Mouse (Mus musculus) mature B cell (primary cell): ENCODE measurements around the gene Ambra1.

Source experiments
- in situ Hi-C: fragments of 300-500 bp; cut with MboI; formaldehyde crosslinking; loops from 2 replicates; pipeline ENCODE4 v1.14.3; 2019

The Ambra1 gene

DNA sequence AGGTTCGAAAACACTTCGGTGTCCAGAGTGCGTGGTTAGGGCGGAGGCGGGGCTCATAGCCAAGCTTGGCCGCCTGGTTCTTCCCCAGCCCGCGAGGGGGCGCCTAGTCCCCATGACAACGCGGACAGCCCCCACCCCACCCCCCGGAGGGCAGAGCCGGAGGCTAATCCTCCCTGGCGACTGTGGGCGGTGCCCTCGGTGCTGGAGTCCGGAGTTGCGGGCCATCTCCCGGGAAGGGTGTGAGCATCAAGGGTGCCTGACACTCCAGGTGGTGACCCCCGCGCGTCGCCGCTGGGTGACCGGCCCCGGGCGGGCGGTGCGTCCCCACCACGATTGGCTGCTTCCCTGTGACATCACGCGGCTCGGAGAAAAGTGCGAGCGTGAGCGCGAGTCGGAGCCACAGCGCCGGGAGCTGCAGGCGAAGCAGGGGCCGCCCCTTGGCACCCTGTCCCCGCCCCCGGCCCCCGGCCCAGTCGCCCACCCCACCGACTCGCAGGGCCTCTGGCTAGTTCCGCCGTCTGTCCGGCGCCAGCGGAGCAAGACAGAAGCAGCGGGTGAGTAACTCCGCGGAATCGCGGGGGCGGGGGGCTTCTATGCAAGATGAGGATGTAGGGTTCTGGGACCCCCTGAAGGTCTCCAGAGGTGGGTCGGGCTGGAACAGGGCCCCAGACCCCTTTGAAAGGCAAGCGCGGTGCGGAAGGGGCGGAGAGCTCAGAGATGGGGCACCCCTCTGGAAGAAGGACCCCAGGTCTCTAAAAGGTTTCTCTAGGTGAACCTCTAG is 192.0 kb downstream of the Ambra1 start:
- in situ Hi-C loops: no loop called here

DNA sequence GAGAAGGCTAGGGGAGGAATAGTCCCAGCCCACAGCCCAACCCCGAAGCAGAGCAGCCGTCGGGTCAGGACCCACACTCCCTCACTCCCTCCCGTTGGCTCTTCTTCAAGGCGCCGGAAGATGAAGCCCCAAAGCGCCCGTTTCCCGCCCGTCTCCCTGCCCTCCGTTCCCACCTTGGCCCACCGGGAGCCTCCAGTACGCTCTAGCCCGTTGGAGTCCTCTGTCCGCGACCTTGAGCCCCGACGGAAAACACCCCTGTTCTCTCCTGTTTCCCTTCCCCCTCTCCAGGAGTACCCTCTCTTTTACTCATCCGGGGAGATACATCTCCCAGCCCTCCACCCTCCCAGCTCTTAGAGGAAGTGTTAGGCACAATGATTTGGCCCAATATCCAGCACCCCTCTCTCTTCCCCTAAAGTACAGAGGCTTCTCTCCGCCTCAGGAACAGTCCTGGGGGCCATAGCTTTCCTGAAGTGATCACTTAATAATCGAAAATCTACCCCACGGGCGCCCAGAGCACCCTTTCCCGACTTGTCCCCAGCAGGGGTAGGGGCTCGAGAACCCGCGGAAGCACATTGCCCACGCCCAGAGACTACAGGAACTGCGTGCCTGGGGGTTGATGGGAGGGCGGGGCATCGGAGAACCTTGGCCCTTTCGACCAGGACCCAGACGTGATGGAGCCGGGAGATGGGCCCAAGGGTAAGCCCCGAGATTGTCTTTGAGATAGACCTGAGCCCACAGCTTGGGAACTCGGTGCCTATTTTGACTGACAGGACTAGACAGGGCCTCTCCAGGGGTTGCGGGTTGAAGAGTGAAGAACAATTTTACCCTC is 192.9 kb downstream of the Ambra1 start:
- in situ Hi-C loops: no loop called here

DNA sequence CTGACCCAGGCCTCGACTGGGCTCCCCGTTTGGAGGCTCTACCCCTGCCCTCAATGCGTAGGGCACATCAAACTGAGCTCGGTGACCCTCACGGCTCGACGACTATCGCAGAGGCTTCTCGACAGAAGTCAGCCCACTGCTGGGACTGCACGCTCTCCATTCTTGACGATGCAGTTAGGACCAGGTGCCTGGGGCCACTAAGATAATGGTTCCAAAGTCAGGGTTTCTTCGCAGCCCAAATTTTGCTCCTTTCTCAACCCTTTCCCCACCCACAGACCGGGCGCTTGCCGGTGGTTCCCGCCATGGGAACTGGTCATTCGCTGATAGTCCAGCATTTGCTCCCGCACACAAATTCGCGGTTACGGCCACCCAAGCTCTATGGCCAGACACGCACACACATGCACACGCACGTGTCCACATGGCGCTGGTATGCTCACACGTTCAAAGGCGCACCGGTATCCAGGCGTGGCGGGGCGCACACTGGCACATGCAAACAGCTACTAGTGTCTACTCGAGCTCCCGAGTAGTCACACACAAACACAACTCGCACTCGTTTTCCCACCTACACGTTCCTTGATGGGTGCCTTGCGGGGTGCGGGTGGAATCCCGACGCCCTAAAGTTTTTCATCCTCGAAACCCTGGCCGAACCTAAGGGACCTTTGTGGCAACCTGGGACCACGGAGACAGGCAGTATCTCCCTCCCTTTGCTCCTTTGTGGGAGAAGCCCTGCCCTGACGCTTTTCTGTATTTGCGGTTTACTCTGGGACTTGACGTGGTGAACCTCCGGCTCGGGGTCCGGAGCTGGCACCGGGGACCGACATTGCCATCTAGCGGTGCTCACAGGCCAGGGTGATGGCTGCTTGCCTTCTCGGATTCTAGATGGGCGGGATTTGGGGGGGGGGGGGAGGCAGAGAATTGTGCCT is 193.7 kb downstream of the Ambra1 start:
- in situ Hi-C loops: no loop called here

DNA sequence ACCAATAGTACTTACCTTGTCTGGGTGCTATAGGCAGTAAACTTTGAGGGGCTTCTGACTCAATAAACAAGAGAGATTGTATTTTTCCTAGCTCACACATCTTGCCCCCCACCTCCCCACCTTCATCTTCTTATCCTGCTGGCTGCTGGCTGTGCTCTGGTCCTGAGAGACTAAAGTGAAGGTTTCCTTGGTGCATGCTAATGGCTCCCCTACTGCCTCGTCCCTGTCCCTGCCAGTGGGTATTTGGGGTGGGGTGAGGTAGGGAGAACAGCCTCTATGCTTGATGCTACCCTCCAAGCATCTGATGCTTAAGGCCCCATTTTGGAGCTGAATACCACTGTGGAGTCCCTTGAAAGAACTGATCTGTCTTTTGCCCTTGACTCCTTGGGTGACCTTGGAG is 194.8 kb downstream of the Ambra1 start:
- in situ Hi-C loops: no loop called here

DNA sequence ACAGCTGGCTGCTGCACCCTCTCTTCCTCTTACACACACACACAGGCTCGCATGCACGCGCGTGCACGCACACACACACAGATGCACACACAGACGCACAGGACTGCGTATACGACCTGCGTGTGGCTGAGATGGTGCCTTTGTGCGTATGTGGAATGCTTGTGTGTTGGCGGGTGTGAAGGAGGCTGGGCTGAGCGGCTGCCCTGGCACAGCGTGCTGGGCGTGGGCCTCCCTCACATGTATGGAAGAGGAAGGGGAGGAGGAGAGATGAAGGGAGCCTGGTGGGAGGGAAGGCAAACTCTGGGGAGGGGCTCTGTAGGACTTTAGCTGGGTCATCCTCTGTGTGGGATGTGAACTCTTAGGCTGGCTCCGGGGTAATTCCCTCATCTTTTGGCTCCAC is 195.5 kb downstream of the Ambra1 start:
- in situ Hi-C loops: no loop called here

DNA sequence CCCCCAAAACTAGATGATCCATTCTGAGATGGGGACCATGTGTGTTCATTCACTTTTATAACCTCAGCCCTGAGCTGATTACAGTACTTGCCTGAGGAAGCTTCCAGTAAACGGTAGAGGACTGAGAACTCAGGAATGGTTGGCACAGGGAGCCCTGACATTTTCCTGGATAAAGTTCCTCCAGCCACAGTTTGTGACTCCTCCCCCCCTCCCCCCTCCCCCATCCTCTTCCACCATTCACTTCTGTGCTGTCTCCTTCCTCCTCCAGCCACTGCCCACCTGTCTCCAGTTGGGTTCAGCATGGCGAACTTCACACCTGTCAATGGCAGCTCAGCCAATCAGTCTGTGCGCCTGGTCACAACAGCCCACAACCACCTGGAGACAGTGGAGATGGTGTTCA is 197.0 kb downstream of the Ambra1 start, which contains the start of gene Chrm4:
Gene Chrm4, plus strand, starts transcription at position 301 of the 400 bp plus-strand sequence.
- in situ Hi-C loops: no loop called here

DNA sequence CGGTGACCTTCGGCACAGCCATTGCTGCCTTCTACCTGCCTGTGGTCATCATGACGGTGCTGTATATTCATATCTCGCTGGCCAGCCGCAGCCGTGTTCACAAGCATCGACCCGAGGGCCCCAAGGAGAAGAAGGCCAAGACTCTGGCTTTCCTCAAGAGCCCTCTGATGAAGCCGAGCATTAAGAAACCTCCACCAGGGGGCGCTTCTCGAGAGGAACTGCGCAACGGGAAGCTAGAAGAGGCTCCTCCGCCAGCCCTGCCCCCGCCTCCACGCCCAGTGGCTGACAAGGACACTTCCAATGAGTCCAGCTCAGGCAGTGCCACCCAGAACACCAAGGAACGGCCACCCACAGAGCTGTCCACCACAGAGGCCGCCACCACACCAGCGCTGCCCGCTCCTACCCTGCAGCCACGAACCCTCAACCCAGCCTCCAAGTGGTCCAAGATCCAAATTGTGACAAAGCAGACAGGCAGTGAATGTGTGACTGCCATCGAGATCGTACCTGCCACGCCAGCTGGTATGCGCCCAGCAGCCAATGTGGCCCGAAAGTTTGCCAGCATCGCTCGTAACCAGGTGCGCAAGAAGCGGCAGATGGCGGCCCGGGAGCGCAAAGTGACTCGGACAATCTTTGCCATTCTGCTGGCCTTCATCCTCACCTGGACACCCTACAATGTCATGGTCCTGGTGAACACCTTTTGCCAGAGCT is 198.0 kb downstream of the Ambra1 start:
- in situ Hi-C loops: no loop called here

DNA sequence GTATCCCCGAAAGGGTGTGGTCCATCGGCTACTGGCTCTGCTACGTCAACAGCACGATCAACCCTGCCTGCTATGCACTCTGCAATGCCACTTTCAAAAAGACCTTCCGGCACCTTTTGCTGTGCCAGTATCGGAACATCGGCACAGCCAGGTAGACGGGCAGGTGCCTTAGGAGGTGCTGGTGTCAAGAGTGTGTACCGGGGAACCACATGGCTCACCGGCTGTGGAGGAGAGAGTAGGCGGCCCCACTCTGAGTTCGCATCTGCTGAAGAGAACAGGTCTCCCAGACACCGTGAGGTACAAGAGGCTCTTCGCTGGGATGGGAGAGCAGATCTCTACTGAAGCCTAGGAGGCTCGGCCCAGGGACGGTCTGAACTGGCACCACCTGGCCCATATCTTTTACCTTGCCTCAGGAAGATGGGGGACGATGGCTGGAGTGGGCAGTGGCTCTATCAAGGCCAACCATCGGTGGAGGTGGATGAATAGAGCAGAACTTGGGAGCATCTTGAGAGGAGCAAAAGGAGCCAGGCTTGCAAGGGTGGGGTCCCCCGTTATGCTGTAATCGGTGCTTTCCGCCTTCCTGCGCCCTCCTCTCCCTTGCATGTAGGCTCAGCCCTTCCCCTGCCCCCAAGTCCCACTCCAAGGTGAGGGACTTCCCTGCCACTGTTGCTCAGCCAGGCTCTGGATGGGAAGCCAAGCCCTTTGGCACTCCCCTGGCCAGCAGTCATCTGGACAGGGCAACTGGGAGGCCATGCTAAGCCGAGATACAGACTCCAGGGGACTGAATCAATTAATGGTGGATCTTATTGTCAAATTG is 198.8 kb downstream of the Ambra1 start:
- in situ Hi-C loops: no loop called here

DNA sequence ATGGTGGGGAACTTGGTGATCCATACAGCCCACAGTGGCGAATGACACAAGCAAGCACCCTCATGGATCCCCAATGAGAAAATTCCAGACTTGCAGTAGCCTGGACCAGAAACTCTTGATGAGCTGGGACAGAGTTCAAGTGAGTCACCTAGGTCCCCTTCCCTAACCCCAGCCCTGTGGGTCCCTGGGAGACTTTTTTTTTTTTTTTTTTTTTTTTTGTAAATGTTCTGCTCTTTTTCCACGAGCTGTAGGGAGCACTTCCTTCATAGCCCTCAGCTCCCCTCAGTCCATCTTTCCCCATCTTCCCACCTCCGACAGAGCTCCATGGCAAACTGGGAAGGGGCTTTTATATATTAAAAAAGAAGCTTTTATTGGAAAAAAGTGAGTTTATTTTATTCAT is 199.5 kb downstream of the Ambra1 start:
- in situ Hi-C loops: no loop called here

DNA sequence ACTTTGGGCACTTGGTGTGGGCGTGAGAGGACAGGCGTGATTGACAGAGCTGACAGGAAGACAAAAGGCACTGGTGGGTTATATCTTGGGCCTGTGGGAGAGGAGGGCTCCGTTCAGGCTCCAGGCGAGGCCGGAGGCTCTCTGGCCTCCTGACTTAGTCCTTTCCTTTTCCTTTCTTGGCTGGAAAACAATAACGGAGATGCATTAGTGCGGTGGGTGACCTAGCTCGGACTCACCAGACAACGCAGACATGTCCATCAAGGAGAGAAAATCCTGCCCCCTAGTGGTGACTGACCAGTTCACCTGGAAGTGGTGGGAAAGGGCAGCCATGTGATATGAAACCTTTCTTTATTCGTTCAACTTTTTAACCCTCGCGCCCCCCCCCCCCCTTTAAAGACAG is 200.0 kb downstream of the Ambra1 start:
- in situ Hi-C loops: no loop called here

DNA sequence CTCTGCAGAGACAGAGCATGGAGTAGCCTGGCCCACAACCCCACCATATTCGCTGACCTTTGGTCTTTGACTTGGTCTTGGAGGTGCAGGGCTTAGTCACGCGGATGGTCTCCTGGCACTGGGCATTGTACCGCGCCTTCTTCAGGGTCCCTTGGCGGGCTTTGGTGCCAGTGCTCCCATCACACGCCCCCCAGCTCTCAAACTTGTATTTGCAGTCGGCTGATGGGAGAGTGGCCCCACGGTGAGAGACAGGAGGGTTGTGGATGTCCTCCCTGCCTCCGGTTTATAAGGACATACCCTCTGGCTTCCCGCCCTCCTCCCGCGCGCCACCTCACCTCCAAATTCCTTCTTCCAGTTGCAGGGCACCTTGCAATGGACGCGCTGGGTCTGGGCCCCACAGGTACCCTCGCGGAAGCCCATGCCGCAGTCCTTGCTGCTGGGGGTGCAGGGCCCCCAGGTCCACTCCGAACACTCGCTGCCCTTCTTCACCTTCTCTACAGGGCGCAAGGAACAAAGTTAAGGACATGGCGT is 200.9 kb downstream of the Ambra1 start:
- in situ Hi-C loops: no loop called here

DNA sequence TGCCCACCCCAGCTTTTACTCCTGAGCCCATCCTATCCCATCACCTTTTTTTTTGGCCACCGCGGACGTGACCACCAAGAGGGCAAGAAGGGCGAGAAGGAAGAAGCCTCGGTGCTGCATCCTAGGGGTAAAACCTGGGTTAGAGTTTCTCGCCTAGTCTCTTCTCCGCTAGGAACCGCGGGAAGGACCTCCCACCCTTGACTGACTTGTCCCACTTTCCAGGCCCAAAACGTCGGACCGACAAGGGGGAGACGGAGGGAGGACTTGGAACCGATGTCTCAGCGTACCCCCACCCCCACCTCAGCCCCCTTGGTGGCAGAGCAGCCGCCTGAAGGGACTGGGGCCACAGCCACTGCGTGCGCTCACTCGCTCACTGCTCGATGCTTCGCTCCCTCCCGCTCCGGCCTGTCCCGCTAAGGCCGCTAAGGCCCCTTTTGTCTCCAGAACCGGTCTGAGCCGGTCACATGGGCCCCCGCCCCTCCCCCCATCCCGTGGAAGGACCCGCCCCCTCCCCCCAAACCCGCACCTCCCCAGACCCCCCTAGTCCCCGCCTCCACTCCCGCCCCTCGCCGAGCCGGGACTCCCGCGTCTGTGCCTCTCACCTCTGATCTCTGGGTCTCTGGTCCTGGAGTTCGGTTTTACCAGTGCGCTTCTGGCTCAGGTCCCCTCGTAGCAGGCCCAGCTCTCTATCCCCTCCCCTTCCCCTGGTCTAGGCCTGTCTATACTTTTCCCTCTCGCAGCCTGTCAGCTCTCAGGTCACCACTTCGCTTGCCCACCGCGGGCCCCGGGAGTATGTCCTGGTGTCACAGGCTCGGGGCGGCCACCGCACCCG is 201.6 kb downstream of the Ambra1 start:
- in situ Hi-C loops: no loop called here

DNA sequence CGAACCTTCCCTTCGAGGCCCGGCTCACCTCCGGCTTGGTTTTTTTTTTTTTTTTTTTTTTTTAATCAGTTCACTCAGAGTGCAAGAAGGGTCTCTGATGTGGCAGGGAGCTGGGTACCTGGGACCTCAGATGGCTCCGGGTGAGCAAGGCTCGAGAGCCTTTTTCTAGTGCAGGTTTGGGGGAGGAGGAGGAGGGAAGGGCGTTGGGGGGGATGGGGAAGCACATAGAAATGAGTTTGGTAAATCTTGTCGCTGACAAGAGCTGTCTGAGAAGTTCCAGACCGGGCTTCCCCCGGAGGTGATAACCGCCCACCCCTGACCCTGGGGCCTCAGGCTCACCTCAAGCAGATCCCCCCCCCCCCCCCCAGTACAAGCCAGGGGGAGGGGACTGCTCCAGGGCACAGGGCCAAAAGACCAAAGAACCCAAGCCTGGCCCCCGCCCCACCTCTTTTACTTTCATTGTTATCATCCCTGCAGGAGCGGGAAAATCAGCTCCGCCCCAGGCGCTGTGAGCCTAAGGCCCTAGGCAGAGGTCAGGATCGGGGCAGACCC is 202.3 kb downstream of the Ambra1 start, which contains the start of gene Mdk:
Gene Mdk, minus strand, starts transcription at position 138 of the 552 bp plus-strand sequence.
- in situ Hi-C loops: no loop called here

DNA sequence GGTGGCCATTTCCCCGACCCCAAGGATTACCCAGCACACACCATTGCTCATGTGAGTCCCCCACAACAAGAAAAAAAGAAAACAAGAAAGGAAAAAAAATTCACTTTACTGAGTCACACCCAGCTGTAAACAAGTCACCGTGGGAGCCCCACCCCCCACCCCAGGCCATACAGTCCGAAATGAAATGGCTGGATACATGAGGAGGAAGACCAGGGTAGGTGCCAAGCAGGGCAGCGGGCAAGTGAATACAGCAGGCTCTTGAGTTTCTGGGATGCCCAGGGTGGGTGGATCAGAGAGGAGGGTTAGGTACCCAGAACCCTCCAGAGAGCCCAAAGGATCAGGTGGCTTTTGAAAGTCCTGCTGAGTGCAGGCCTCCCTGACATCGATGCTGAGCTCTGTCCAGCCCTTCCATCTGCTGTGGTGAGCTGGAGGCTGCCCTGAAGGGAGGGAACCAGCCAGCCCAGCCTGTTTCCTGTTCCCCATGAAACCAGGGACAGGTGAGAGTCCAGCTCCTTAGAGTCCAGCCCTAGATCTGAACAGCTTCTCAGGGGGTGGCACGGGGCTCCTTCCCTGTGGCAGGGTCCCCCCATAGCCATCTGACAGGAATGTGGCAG is 202.9 kb downstream of the Ambra1 start:
- in situ Hi-C loops: no loop called here

DNA sequence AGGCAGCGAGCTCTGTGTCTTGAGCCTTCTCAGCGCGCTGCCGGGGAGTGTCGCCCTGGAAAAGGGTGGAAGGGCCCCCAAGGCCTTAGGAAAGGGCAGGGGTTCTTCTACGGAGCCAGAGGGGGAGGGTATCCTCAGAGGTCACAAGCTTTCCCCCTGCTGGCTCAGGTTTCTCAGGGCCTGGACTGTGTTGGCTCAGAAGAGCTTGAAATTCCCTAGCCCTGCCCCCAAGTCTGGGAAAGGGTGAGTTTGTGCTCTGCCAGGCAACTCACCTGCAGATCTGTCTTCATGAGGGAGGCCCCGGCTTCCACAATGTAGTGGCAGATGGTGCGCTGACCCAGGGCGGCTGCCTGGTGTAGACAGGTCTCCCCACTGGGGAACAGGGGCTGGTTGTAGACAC is 203.5 kb downstream of the Ambra1 start:
- in situ Hi-C loops: no loop called here

DNA sequence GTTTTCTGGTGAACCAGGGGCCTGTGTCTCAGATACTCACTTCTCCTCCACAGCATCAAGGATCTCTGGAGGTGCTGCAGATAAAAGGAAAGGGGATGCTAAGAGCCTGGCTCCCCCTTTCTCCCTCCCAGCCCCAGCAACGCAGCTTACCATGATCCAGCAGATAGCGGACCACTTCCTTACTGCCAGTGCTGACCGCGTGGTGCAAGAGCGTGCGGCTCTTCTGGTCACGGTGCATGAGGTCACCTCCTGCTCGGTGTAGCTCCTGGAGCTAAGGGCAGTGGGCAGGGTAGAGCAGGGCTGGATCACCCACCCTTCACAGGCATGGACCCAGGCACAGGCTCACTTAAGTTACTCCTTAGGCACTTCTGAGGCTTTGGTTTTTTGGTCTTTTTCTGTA is 204.1 kb downstream of the Ambra1 start:
- in situ Hi-C loops: no loop called here

DNA sequence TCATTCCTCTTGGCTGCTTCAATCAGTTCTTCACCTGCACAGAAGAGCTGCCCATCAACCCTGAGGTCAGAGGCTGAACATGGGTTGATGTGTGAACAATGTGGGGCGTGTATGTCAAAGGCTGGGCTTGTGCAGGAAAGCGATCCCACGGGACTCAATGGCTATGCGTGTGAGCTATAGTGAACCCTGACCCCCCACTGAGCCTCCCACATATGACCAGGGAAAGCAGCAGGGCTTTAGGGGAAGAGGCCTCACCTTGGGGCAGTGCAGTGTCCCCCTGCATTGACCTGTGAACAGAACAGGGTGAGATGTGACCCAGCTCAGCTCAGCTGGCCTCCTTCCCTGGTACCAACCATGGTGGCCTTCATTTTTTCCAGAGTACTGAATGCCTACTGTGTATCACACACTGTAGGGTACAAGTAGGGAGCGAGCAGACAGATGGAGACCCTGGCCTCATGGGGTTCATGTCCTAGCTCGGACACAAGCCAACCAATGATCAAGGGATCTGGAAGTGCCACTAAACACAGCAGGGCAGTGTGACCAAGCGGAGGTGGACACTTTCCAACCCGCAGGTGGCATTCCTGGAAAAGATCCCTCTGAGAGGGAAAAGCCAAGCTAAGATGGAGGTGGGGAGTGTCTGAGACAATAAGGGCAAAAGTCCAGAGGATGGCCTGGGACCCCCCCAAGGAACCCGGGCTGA is 205.0 kb downstream of the Ambra1 start:
- in situ Hi-C loops: no loop called here

DNA sequence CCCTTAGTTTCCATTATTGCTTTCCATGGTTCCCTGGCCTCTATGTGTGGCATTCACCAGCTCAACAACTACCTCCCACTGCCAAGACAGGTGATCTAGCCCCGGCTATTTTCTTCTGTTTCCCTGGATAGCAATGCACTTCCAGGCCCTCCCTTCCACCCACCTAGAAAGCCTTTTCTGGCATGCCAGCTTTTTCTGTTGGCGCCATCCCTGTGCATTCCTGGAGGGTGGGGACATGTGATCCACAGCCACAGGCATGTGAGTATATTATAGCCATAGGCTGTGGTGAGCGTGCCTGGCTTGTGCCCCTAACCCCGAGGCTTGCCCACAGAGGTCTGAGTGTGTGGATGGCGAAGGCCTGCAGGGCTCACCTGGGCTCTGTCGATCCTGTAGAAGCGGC is 206.2 kb downstream of the Ambra1 start:
- in situ Hi-C loops: no loop called here
